Mouse (Mus musculus): ENCODE data around the gene Hist1h4b.
"Not testable (repeated sequence)": the region's sequence is repeated elsewhere in the genome, so short reads cannot be mapped to it uniquely, and the experiment has no call there.

Gene Hist1h4b

DNA sequence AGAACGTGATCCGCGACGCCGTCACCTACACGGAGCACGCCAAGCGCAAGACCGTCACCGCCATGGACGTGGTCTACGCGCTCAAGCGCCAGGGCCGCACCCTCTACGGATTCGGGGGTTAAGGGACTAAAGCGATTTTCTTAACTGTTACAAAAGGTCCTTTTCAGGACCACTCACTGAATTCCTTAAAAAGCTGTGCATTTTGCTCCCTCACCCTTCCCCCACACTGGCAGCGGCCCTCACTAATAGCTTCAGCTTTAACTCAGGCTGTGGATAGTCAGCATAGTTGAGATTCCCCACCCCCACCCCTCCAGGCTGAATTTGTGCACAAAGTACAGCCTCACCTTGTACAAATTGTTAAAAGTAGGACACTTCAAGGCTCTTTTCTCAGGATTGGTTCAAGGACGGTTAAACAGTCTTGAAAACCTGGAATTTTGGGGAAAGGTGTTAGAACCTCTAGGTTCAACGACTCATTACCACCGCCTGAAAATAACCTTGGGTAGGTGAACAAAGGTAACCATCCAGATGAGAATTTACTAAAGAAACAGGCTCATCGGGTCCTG is 479 bp downstream of the Hist1h4b start:
- peak in 1 of 2 experiments; percentile 28 for DNase-seq (ENCODE audit: low spot score in 2 of 2)

DNA sequence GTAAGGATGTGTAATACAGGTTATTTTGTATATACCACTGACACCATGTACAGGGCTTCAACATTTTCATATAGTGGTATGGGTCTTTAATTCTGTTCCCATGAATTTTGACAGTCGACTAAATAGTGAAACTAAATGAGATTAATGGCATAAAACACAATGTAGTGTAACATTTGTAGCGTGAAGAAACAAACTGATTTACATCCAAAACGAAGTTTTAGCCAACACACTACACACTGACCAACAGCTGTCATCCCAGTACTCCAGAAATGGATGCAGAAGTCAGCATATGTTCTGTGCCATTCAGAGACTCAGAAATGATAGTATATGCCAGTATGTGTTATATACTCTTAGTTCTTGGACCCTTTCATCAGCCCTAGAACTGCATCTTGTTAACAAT is 1.1 kb downstream of the Hist1h4b start:
- DNase-seq (ENCODE audit: low spot score in 2 of 2) = no peak

DNA sequence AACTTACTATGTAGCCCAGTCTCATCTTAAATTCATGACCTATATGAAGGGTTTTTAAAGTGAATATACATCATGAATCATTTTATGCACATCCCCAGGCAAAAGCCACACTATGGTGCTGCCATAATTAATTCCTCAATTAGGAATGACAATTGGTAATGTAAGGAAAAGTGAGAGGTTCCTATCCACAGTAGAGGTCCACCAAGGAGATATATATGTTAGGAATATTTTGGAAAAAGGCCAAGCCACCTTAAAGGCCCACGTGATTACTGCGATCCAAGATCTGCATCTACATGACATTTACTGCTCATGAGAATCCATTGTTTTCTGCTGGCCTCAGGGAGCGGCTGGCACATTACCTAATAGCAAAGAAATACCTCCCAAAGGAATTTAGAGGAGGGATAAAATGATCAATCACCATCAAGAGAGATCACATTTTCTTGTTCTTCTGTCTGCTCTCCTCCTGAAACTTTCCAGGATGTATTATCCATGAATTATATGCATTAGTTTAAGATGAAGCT is 2.5 kb downstream of the Hist1h4b start:
- no peak for DNase-seq (ENCODE audit: low spot score in 2 of 2)

DNA sequence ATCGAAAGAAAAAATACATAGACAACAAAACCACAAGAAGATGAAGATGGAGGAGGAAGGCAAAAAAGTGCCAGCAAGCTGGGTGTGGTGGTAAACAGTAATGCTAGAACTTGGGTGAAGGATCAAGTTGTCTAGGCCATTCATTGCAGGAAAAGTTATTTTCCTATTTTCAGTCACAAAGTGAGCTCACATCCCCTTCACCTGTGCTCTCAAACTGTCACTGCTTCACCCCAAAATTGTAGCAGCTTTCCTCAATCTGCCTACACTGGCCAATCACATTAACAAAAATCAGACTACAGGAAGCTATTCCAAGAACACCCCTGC is 3.1 kb downstream of the Hist1h4b start:
- no peak for DNase-seq (ENCODE audit: low spot score in 2 of 2)

GRCm38 (mm10) chr13:23760240-23760971 is 3.6 kb downstream of the Hist1h4b start:
- peak; percentile 31 to 42 for DNase-seq (ENCODE audit: low spot score in 2 of 2)

DNA sequence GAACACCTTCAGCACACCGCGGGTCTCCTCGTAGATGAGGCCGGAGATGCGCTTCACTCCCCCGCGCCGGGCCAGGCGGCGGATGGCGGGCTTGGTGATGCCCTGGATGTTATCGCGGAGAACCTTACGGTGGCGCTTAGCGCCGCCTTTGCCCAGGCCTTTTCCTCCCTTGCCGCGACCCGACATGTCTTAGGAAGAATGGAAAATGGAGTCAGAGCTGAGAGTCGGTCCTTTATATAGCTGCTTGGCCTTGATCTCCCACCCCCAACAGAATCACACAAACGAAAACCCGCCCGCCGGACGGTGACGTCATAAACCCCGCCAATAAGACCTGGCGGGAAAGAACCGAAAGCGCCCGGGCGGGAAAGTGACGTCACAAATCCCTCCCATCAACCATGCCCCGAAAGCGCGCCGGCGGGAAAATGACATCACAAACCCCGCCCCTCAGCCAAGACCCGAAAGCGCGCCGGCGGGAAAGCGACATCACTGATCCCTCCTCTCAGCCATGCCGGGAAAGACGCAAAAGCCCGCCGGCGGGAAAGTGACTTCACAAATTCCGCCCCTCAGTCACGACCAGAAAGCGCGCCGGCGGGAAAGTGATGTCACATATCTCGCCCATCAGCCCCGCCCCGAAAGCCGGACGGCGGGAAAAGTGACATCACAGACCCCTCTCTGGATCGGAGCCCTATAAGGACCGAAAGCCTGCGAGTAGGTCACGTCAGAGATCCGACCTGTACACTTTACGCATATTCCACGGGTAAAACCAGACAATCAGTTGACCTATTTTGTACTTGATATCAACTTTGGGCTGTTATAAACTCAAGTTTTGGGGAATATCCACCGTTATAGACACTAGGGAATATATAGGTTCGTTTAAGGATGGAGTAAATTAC is 4.4 kb downstream of the Hist1h4b start, which contains the start of gene Hist1h4a:
Gene Hist1h4a (minus strand): TSS at position 259 of the 893 bp plus-strand sequence.
- peak; percentile 100 for DNase-seq (ENCODE audit: low spot score in 2 of 2)

GRCm38 (mm10) chr13:23761871-23762821 is 5.3 kb downstream of the Hist1h4b start, which contains the start of gene Hist1h3a:
Gene Hist1h3a (minus strand): TSS chr13:23762386.
- DNase-seq (ENCODE audit: low spot score in 2 of 2) = peak; percentile 44 to 73

DNA sequence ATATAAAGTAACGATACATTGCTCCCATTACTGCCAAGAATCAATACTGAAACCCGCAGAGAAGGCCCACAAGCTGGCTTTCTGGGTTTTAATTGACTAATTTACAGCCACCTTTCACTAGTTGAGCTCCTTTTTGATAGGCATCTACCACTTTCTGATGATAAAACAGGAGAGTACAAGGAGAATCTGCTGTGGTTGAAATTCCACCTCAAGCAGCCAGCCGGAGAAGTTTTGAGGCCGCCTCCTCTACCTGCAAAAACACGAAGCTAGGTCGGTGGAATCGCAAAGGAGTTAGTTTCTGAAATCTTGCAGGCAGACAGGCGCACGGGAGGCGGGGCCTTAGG is 6.4 kb downstream of the Hist1h4b start:
- DNase-seq (ENCODE audit: low spot score in 2 of 2) = no peak

DNA sequence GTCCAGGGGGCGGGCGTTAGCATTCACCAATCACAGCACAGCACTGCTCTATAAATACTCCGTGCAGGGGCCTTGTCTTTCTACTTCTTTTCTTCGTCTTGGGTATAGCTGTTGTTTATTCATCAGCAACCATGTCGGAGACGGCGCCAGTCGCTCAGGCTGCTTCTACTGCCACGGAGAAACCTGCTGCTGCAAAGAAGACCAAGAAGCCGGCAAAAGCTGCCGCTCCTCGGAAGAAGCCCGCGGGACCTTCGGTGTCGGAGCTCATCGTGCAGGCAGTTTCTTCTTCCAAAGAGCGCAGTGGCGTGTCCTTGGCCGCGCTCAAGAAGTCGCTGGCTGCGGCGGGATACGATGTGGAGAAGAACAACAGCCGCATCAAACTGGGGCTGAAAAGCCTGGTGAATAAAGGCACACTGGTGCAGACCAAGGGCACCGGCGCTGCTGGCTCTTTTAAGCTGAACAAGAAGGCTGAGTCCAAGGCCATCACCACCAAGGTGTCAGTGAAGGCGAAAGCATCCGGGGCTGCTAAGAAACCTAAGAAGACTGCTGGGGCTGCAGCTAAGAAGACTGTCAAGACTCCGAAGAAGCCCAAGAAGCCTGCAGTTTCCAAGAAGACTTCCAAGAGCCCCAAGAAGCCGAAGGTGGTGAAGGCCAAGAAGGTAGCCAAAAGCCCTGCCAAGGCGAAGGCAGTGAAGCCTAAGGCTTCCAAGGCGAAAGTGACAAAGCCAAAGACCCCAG is 6.9 kb downstream of the Hist1h4b start, which contains the start of gene Hist1h1a:
Gene Hist1h1a (plus strand): TSS at position 81 of the 738 bp plus-strand sequence.
- peak; percentile 91 to 92 for DNase-seq (ENCODE audit: low spot score in 2 of 2)

GRCm38 (mm10) chr13:23764324-23765171 is 7.7 kb downstream of the Hist1h4b start:
- no peak for DNase-seq (ENCODE audit: low spot score in 2 of 2)

DNA sequence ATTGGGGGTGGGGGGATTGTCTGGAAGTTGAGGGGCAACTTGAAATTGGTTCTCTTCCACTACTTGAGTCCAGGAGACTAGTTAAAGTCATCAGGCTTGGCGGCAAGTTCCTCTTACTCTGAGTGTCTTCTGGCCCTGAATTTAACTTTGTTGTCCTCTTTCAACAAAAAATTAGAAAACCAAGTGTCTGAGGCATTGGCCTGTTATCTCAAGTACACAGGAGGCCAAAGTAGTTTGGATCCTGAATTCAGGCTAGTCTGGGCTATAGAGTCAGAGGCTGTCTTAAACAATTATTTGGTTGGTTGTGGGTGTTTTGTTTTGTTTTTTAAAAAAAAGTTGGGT is 8.3 kb downstream of the Hist1h4b start:
- no peak for DNase-seq (ENCODE audit: low spot score in 2 of 2)

DNA sequence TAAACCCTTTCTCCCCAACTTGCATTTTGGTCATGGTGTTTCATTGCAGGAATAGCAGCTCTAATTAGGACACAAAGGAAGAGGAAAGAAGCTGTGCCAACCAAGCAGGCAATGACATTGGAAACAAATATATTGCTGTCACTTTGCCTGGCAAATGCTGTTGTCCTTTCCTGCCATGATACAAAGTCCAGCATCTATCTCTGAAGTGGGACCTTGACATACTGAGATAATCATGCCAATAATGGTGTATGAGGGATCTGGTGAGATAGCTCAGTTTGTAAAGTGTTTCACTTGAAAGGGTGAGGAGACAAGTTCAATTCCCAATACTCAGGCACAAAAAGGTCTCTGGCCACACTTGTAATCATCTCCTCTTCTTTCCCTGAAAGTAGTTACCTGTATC is 10.0 kb downstream of the Hist1h4b start:
- no peak for DNase-seq (ENCODE audit: low spot score in 2 of 2)

- DNase-seq (ENCODE audit: low spot score in 2 of 2) = no peak
Observed at GRCm38 (mm10) chr13:23768834-23769397, 12.1 kb downstream of the Hist1h4b start.

- DNase-seq (ENCODE audit: low spot score in 2 of 2) = not testable (repeated sequence)
Observed at GRCm38 (mm10) chr13:23769613-23770012, 12.8 kb downstream of the Hist1h4b start, which contains the start of gene Trim38. Gene Trim38 (plus strand): TSS chr13:23769913.

DNA sequence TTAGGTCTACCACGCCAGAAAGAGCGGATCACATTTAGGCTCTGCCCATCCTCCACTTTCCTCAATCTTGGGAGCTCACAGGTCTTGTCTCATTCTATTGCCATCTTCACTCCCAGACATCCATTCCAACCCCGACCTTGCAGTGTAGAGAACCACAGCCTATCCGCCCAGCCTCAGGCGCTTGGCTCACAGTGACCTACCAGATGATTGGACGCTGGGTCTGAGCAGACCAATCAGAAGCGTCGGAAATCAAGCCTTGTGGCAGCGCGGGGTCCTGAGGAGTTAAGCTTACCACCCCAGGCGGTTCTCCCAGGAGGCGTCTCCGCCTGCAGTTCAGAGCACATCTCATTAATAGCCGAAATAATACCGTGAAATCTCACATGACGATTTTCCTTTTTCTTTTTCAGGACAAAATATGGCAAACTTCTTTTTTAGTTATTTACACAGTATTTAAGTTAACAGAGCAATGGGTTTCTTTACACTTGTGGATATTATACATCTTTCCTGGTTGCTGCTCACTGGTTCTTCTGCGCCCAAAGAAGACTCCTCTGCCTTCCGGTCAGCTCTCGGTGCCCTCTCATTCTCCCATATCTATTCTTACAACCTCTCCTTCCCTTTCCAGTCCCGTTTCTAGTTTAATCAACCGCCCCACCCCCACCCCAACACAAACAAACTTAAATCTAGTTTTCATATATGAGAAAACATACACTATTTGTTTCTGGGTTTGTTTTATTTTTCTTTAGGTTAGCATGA is 15.9 kb downstream of the Hist1h4b start:
- DNase-seq (ENCODE audit: low spot score in 2 of 2) = peak; percentile 75 to 83

- no peak for DNase-seq (ENCODE audit: low spot score in 2 of 2)
Observed at GRCm38 (mm10) chr13:23778339-23778738, 21.5 kb downstream of the Hist1h4b start.

DNA sequence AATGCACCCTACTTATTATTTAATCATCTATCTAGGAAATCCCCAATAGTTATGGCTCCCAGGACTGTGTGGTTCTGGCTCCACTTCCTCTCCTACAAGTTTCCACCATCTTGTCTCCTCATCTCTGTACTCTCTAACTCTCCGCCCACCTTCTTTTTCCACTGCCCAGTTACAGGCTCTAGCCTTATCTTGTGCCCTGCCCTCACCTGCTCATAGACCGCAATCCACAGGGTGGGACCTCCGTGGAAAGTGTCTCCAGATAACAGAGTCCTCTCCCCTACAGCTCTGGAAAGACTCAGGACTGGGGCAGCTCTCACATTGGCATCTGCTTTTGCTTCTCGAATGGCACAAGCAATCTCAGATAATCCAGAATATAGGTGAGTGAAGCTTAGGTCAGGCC is 22.2 kb downstream of the Hist1h4b start:
- DNase-seq (ENCODE audit: low spot score in 2 of 2) = no peak

DNA sequence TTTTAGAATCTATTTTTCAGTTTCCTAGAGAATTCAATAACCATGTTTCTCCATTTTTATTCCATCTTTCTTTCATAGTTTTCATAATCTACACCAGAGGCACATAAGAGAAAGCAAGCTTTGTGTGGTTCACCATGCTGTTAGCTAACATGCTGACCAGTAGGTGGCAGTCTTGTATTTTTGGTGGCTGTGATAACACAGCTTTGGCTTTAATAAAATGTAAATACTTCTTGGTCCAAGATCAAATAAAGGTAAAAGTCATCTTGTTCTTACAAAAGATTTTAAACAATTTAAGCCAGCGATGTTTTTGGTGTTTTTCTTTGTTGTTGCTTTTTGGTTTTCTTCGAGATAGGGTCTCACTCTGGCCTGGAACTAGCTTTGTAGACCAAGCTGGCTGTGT is 35.7 kb downstream of the Hist1h4b start:
- peak; percentile 65 to 73 for DNase-seq (ENCODE audit: low spot score in 2 of 2)

Data from right cerebral cortex, postnatal 10 days (tissue).